Mouse (Mus musculus) thymus, adult 2 months (tissue): ENCODE measurements around the gene Wscd2.

Experiments used
- CTCF ChIP-seq: fragments of 200-500 bp; IDR thresholded peaks from 2 replicates; pipeline ENCODE4 v1.5.1; 2012; ENCODE audit warnings: mild to moderate bottlenecking, control low read depth, low read length, moderate library complexity, borderline replicate concordance; ENCODE audit not compliant: control insufficient read depth, poor library complexity, insufficient read depth; ENCODE audit errors: extremely low read depth
- POLR2A ChIP-seq: fragments of 200-500 bp; IDR thresholded peaks from 2 replicates; pipeline ENCODE4 v1.6.1; 2012; ENCODE audit warnings: mild to moderate bottlenecking, low read length, control low read depth, moderate library complexity; ENCODE audit not compliant: control insufficient read depth, poor library complexity, insufficient read depth; ENCODE audit errors: extremely low read depth

DNA sequence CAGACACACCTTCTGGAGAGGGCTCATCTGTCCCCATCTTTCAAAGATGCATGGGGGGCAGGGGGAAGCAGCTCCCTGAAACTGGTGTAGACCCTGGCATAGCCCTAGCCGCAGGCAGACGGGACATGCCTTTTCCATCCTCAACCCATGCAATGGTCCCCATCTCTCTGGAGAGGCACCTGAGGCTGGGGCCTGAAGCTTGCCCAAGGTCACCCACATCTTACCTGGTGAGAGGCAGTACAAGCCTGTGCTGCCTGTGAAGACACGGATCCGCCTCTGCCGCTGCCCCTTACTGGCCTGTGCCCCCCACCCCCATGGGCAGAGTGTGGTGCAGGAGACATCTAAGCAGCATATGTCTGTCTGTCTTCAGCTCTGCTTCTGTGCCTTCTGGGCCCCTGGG, 136.9 kb downstream of the Wscd2 start:
- TF ChIP-seq CTCF (no peak), POLR2A (no peak)
